Mouse (Mus musculus) forebrain, embryonic 11.5 days (tissue): ENCODE data around the gene Ints11. TPM values are rescaled to one million over a fixed set of nuclear protein-coding genes. Genes with fewer than 3 reads are reported as not detected.

Experiments
- ATAC-seq: fragments of 200-750 bp; cut with Nextera tagmentation; replicated peaks from 2 replicates; pipeline ENCODE4 v1.8.0; 2017; ENCODE audit warnings: moderate TSS enrichment; ENCODE audit not compliant: low FRiP score
- DNase-seq: peaks from one replicate; pipeline ENCODE4 v3.0.0-alpha.2; 2017; ENCODE audit warnings: low spot score
- H3K27ac ChIP-seq: fragments of 300-500 bp; sonication (generic); 2 replicates; pipeline ENCODE4 v1.5.1; 2014; ENCODE audit warnings: low read depth, low read length
- H3K27me3 ChIP-seq: fragments of 300-500 bp; sonication (generic); 2 replicates; pipeline ENCODE4 v1.6.1; 2014; ENCODE audit warnings: mild to moderate bottlenecking, low read length, mixed read lengths; ENCODE audit not compliant: control insufficient read depth, insufficient read depth
- H3K36me3 ChIP-seq: fragments of 300-500 bp; sonication (generic); 2 replicates; pipeline ENCODE4 v1.6.1; 2014; ENCODE audit warnings: mild to moderate bottlenecking, low read length, moderate library complexity, mixed read lengths; ENCODE audit not compliant: control insufficient read depth, insufficient read depth
- H3K4me1 ChIP-seq: fragments of 300-500 bp; sonication (generic); replicated peaks from 2 replicates; pipeline ENCODE4 v1.6.1; 2014; ENCODE audit warnings: low read length, mixed read lengths; ENCODE audit not compliant: control insufficient read depth, insufficient read depth
- H3K4me2 ChIP-seq: fragments of 300-500 bp; sonication (generic); 2 replicates; pipeline ENCODE4 v1.6.1; 2014; ENCODE audit warnings: low read depth, mild to moderate bottlenecking, low read length, moderate library complexity, mixed read lengths; ENCODE audit not compliant: severe bottlenecking
- H3K4me3 ChIP-seq: fragments of 300-500 bp; sonication (generic); 2 replicates; pipeline ENCODE4 v1.5.1; 2014; ENCODE audit warnings: low read depth, low read length
- H3K9ac ChIP-seq: fragments of 300-500 bp; sonication (generic); 2 replicates; pipeline ENCODE4 v1.6.1; 2014; ENCODE audit warnings: low read length
- H3K9me3 ChIP-seq: fragments of 300-500 bp; sonication (generic); 2 replicates; pipeline ENCODE4 v1.6.1; 2016; ENCODE audit warnings: low read length, mixed read lengths; ENCODE audit not compliant: control insufficient read depth
- WGBS: fragments of 180-500 bp; shearing (Covaris S2); extraction: QIAGEN DNeasy Blood & Tissue Kit; methylation state at CpG from one replicate; pipeline ENCODE4 v1.1.7; 2014; 5-methylcytosine and 5-hydroxymethylcytosine counted together
- microRNA-seq: library from miRNA; unstranded; fragments of <30 nt; microRNA quantifications from one replicate; pipeline ENCODE4, GENCODE M21; 2016; ENCODE audit not compliant: insufficient number of aligned reads
- polyA plus RNA-seq: library from polyadenylated mRNA; unstranded; fragments of >200 nt; fragmentation: Nextera tagmentation; extraction: Ambion mirVana; gene quantifications from 2 replicates; pipeline ENCODE4 v1.2.1, GENCODE M21; 2014

Gene Ints11
- polyA plus RNA-seq, 1 experiment from 2014 or later = 108 TPM

DNA sequence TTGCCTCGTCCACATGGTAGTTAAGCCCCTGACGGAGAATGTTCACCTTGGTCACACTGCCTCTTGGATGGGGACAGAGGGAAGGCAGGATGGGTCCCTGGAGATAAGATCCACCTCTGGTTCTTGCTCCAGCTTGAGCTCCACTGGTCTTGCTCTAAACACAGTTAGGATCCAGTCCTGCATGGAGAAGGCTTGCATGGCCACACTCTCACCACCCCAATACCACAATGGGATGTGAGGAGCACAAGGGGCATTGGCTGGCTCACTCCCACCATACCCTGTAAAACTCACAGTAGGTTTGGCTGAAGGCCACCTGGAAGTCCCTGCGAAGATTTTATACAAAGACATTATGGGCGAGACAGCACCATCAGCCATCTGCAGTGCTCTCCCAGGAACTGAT is 39.4 kb downstream of the Ints11 start:
- Histone ChIP-seq H3K4me3 (no peak overlapping the region), H3K36me3 (peaks cover 2% of the 10 kb centered on the region; the same call in 1 of the 2 replicates), H3K9ac (no peak overlapping the region), H3K9me3 (no peaks in the 10 kb centered on the region), H3K27me3 (no peaks in the 10 kb centered on the region), H3K4me1 (no peaks in the 10 kb centered on the region), H3K27ac (no peak overlapping the region), H3K4me2 (no peak overlapping the region)
- DNase-seq (no peak), ATAC-seq (no peak)
- 89% methylated on average over 4 of the region's 4 CpGs for WGBS

GRCm38 (mm10) chr4:155932031-155932430 is 62.7 kb downstream of the Ints11 start:
- no peak for DNase-seq
- Histone ChIP-seq H3K27me3 (no peaks in the 10 kb centered on the region), H3K4me3 (no peak overlapping the region), H3K4me1 (no peaks in the 10 kb centered on the region), H3K9me3 (no peaks in the 10 kb centered on the region), H3K36me3 (no peaks in the 10 kb centered on the region), H3K4me2 (no peak overlapping the region), H3K9ac (no peak overlapping the region), H3K27ac (no peak overlapping the region)
- 72% methylated on average over 1 of the region's 1 CpGs for whole genome bisulfite sequencing
- no peak for ATAC-seq

Small RNA genes within 50 kb of the gene (microRNA-seq; reads per million reads assigned to microRNA genes)
- gene Gm22991 = not detected

Other genes starting within 250 kb of the Ints11 start
- gene Cdk11b, start 244.7 kb upstream of the Ints11 start, polyA plus RNA-seq = 83.8 and 84.0 TPM in 2 replicates
- not detected in 2 replicates for gene Gm10563, start 224.1 kb upstream of the Ints11 start, polyA plus RNA-seq
- 2.5 and 2.7 TPM in 2 replicates for gene Mmp23, start 216.2 kb upstream of the Ints11 start, polyA plus RNA-seq
- 21.2 and 22.3 TPM in 2 replicates for gene Mib2, start 200.3 kb upstream of the Ints11 start, polyA plus RNA-seq
- 2.3 and 2.9 TPM in 2 replicates for gene Fndc10, start 175.2 kb upstream of the Ints11 start, polyA plus RNA-seq
- 138 and 144 TPM in 2 replicates for gene Ssu72, start 164.7 kb upstream of the Ints11 start, polyA plus RNA-seq
- 0.76 and 1.2 TPM in 2 replicates for gene Tmem240, start 134.7 kb upstream of the Ints11 start, polyA plus RNA-seq
- gene Atad3a, start 108.5 kb upstream of the Ints11 start, polyA plus RNA-seq = 104 and 115 TPM in 2 replicates
- 10.0 and 10.6 TPM in 2 replicates for gene Vwa1, start 94.8 kb upstream of the Ints11 start, polyA plus RNA-seq
- 0.15 and 0.43 TPM in 2 replicates for gene Tmem88b, start 83.7 kb upstream of the Ints11 start, polyA plus RNA-seq
- gene Ankrd65, start 79.1 kb upstream of the Ints11 start, polyA plus RNA-seq = not detected in 2 replicates
- gene Mrpl20, start 66.7 kb upstream of the Ints11 start, polyA plus RNA-seq = 203 and 223 TPM in 2 replicates
- 162 and 186 TPM in 2 replicates for gene Ccnl2, start 57.1 kb upstream of the Ints11 start, polyA plus RNA-seq
- 132 and 141 TPM in 2 replicates for gene Aurkaip1, start 38.3 kb upstream of the Ints11 start, polyA plus RNA-seq
- gene Mxra8, start 29.9 kb upstream of the Ints11 start, polyA plus RNA-seq = 28.8 and 29.3 TPM in 2 replicates
- gene Dvl1, start 22.1 kb upstream of the Ints11 start, polyA plus RNA-seq = 17.9 and 18.0 TPM in 2 replicates
- gene Tas1r3, start 6.2 kb upstream of the Ints11 start, polyA plus RNA-seq = 0.45 and 0.60 TPM in 2 replicates
- gene Cptp, start 106 bp upstream of the Ints11 start, polyA plus RNA-seq = 22.3 and 27.0 TPM in 2 replicates
- gene Pusl1, start 22.2 kb downstream of the Ints11 start, polyA plus RNA-seq = 53.4 and 53.7 TPM in 2 replicates
- gene Acap3, start 22.3 kb downstream of the Ints11 start, polyA plus RNA-seq = 34.6 and 34.8 TPM in 2 replicates
- 159 and 165 TPM in 2 replicates for gene Ube2j2, start 74.3 kb downstream of the Ints11 start, polyA plus RNA-seq
- 17.6 and 21.1 TPM in 2 replicates for gene C1qtnf12, start 92.8 kb downstream of the Ints11 start, polyA plus RNA-seq
- gene B3galt6, start 123.1 kb downstream of the Ints11 start, polyA plus RNA-seq = 16.3 and 20.4 TPM in 2 replicates
- 117 and 121 TPM in 2 replicates for gene Sdf4, start 123.3 kb downstream of the Ints11 start, polyA plus RNA-seq
- gene Tnfrsf4, start 144.3 kb downstream of the Ints11 start, polyA plus RNA-seq = 0.53 and 0.75 TPM in 2 replicates
- 1.1 and 1.9 TPM in 2 replicates for gene Tnfrsf18, start 156.6 kb downstream of the Ints11 start, polyA plus RNA-seq
- 0.23 and 0.33 TPM in 2 replicates for gene Ttll10, start 189.9 kb downstream of the Ints11 start, polyA plus RNA-seq
- gene 9430015G10Rik, start 240.4 kb downstream of the Ints11 start, polyA plus RNA-seq = 83.6 and 84.0 TPM in 2 replicates